Mouse (Mus musculus): Measurements from ENCODE around the gene Slco1a4. TPM values are rescaled to one million over a fixed set of nuclear protein-coding genes. Genes with fewer than 3 reads are reported as not detected.
"Not testable (repeated sequence)": the region's sequence is repeated elsewhere in the genome, so short reads cannot be mapped to it uniquely, and the experiment has no call there.

Gene Slco1a4
- total RNA-seq (2021): under 1 TPM; 0.42 to 0.49 TPM

DNA sequence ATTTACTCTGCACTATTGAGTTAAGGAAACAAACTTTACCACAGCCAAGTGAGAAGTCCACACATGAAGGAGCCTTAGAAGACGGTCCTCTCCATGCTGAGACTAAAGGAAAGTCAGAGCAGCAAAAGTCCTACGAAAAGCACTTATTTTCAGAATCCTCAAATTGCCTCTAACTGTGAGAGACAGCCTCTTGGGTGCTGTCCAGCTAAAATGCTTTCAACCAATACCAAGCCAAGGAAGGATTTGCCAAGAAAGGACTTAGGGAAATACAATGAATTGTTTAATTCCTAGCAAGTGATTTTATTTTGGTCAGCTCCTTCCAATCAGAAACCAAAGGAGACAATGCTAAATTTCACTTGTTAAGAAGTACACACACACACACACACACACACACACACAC is at the start of gene Slco1a4:
Gene Slco1a4 (minus strand): TSS at position 115 of the 400 bp plus-strand sequence.
- intact Hi-C loops (cut with DNase I): no loop called here
- DNase-seq (ENCODE audit: low spot score): no peak

DNA sequence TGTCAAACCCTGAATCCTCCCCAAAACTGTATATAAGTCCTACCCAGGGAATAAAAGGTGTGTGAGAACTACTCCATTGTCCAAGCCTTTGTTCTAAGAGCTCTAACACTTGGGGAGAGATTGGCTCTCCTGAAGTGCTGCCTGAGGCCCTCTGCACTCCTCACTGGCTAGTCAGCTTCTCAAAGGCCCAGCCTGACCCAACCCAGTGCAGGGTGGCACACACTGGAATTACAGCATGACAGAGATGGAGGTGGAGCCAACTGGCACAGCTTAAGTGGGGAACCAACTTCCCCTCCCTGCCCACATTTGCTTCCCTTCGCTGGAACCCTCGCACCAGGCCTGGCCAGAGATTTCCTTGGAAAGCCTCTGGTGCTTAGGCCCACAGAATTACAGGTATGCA is 42.2 kb upstream of the Slco1a4 start:
- DNase-seq (ENCODE audit: low spot score): no peak
- intact Hi-C loops (cut with DNase I): no loop called here

DNA sequence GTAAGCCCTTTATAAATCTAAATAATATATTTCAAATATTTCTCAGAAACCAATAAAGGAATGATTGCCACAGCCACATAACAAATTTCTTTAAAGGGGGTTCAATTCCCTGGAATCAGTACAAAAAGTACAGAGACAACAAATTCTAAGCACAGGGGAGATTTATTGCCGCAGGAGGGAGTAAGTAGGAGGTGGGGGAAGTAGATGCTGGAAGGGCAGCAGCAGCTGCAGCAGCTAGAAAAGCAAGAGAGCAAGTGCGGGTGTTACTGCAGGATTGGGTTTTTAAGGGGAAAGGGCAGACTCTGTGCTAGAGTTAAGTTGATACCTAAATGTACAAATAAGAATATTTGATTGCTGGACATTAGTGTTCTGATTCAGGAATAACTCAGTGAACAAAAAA is 33.7 kb upstream of the Slco1a4 start:
- intact Hi-C loops (cut with DNase I): no loop called here
- no peak for DNase-seq (ENCODE audit: low spot score)

DNA sequence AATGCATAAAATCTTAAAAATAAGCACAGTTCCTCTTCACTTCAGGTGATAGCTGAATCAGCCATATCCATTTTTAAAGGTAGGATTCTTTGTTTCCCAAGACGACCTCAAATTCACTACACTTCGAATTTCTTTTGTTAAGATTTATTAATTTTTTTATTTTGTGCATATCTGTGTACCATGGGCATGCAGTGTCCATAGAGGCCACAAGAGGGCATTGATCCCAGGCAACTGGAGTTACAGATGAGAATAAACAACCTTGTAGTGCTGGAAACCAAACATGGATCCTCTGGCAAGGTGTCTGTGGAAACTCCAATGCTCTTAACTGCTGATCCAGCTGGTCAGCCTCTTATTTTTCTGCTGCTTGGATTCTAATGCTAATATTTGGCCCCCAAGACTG is 32.2 kb upstream of the Slco1a4 start:
- no peak for DNase-seq (ENCODE audit: low spot score)
- intact Hi-C loops (cut with DNase I): no loop called here

DNA sequence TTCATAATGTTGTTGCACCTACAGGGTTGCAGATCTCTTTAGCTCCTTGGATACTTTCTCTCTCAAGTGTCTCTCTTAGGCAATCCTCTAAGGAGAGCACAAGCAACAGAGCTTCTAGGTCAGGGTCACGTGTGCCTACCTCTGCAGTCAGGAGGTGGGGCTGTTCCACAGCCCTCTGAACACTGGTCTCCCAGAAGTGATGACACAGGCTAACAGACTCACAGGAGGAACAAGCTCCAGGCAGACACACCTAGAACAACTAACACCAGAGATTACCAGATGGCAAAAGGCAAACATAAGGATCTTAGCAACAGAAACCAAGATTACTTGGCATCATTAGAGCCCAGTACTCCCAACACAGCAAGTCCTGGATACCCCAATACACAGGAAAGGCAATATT is 26.6 kb upstream of the Slco1a4 start:
- intact Hi-C loops (cut with DNase I): no loop called here
- DNase-seq (ENCODE audit: low spot score): no peak

DNA sequence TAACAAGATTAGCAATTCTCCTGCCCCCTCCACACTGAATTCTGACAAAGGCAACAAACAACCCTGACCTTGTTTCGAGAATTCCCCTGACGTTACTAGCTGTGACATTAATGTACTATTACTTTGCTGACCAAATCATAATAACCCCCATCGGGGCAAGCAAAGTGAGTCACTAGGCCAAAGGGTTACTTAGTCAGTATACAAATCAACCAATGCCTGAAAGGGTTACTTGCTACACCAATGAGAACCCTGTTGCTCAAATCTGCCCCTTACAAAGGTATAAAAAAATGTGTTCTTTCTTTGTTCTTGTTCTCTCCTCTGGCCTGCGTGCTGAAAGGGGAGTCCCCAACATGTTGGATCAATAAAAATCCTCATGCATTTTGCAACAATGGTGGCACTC is 19.7 kb upstream of the Slco1a4 start:
- intact Hi-C loops (cut with DNase I); DNase-seq (ENCODE audit: low spot score): not testable (repeated sequence)

DNA sequence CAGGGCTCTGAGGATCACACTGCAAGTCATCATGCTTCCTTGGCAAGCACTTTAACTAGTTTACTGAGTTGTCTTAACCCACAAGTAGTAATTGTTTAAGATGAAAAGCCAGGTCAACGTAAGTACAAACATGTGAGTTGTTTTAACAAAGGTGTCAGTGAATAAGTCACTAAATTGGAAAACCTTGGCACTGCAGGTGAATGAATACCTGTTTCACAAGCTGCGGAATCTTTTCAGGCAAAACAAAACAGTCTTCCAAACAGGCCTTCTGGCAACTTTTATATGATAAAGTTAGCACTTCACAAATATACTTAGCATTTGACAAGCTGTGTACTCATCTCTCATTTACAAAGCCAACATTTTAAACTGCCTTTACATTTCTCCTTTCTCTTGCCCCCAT is 15.7 kb upstream of the Slco1a4 start:
- intact Hi-C loops (cut with DNase I): no loop called here

DNA sequence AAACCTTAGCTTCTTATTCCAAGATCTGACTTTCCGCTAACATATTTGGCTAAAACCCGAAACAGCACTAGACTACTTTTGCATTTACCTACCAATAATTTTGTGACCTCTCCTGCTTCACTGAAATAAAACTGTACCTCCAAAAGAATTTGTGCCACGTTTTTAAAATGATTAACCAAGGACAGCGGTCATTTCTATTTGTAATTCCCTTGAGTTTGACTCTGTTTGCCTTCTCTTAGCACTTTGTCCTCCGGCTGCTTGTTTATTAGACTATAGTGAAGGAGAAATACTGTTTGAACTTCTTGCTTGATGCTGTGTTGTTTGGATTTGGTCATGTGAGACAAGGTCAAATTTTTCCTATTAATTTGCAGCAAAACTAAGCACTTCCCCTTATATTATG is 12.7 kb upstream of the Slco1a4 start:
- intact Hi-C loops (cut with DNase I): no loop called here
- DNase-seq (ENCODE audit: low spot score): no peak

More for the DNA sequence above, 15.7 kb upstream of the Slco1a4 start:
- DNase-seq (ENCODE audit: low spot score): no peak

DNA sequence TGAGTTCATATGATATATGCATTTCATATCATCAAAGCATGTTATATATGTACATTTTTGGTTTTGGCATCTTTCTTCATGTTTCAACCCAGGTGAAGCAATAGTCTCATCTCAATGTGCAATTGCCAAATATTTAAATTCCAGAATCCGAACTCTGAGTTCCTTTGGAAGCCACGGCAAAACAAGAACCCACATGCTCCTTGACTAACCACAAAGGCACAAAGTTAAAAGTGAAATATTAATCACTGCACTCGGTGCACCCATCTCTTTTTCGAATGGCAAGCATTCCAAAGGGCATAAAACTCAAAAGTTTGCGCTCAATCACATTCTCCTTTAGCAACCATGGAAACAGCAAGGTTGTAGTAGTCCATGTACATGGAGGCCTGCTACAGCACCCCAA is 10.0 kb upstream of the Slco1a4 start:
- intact Hi-C loops (cut with DNase I): no loop called here
- no peak for DNase-seq (ENCODE audit: low spot score)

DNA sequence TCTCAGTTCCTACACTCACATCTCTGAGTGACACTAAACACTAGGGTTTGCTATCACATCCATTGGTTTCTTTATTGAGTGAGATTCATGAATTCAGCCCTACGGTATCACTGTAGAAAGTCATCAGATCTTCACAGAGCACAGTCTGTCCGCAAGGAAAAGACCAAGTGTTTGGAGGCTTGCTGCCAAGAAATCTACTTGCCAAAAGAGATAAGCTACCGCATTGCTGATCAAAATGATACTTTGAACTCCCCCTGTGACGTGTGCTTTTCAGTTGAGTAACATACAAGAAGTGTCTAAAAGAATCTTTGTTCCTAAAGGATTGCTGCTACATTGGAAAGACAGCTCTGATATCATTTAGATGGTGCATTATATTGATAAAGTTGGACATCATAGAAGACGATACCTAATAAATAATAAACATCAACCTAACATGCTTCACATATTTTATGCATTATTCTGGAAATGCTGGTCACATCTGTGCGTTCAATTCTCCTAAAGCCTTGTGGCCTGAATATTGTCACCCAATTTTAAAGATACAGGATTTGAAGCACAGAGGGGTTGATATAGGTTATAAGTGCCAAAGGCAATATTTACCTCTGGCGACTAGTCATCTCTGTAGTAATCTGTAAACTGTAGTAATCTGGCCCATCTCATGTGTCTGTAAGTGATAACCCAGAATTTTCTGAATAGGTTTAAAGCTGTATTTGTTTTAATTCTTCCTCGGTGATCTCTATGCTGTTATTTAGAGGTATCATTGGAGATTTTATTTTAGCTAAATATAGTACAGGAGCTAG is 1.9 kb upstream of the Slco1a4 start:
- intact Hi-C loops (cut with DNase I): no loop called here

DNA sequence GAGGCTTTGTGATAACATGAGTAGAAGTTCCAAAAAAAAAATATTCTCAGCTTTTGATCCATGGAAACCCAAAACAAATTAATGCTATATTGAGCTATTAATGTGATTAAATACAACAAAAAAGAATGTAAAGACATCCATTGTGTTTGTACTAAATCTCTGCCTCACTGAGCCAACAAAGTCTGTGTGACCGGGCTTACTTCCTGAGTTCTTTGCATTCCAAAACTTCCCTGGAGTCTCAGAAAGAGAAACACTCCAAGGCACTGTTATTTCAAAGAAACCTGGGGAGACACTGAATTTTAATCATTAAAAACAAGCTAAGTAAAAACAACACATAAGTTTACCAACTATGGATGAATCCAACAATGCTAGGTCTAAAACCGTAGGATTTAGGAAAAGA is 2.4 kb downstream of the Slco1a4 start:
- no peak for DNase-seq (ENCODE audit: low spot score)
- intact Hi-C loops (cut with DNase I): no loop called here

More for the DNA sequence above, 1.9 kb upstream of the Slco1a4 start:
- no peak for DNase-seq (ENCODE audit: low spot score)

DNA sequence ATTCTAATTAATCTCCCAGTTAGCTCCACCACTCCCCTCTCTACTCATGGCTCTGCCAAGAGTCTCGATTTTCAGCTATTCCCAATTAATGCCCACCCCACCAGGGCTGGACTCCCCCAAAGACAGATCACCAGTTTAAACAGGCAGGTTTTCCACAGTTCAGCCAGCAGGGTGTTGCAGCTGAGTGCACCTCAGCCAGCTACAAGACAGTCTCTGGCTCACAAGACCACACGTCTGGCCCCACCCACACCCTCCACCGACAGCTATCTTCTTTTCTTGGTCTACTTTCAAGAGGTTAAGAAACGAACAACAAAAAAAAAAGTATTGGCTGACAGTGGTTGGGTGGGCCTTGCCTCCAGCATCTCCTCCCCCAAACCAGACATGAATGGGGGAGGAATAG is 6.9 kb downstream of the Slco1a4 start:
- intact Hi-C loops (cut with DNase I): no loop called here
- DNase-seq (ENCODE audit: low spot score): no peak

DNA sequence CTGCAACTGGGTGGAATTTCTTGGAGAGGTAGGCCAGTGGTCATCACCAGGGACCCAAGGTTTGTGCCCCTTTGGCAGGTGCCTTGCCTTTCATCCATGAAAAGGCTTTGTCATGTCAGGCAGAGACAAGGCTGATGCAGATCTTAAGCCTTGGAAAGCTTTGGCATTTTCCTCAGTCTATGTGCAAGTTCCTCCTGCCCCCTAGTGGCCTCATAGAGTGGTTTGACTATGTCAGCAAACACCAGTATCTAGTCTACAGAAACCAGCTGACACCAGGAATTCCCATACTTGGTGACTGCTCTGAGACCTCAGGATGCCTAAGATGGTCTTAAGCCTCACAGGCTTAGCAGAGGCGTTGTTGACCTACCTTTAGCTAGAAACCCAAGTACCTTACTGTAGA is 58.2 kb downstream of the Slco1a4 start:
- intact Hi-C loops (cut with DNase I): no loop called here
- DNase-seq (ENCODE audit: low spot score): no peak

DNA sequence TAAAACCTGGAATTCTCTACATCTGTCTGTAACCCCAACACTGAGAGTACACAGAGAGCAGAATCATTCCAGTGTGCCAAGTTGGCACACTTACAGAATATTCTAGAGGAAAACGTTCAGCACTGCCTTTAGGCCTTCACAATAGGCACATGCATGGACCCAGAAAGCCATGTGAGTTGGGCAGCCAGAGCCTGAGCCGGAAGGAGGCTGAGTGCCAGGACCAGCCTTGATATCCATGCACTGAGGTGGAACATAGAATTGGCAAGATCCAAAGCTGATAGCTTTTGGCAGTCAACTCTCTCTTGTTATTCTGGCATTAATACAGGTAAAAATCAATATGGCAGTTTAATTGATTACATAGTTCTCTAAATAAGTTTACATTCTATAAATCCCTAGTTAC is 81.5 kb downstream of the Slco1a4 start:
- intact Hi-C loops (cut with DNase I): no loop called here
- DNase-seq (ENCODE audit: low spot score): no peak

DNA sequence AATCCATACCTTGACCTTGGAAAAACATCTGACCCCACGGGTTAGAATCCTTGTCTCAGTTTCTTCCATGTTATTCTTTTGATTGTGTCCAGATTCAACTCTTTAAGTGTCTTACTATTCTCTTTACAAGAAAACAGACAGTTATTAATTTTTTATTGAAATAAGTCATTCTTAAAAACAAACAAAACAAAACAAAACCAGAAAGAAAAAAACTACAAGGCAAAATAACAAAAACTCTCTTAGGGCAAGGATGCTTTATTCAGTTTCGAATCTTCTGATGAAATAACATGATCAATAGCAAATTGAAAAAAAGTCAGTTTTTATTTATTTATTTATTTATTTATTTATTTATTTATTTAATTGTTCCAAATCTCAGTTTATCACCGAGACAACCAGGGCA is 82.3 kb downstream of the Slco1a4 start, which contains the start of gene Gm5724:
Gene Gm5724 (minus strand): TSS at position 101 of the 400 bp plus-strand sequence.
- DNase-seq (ENCODE audit: low spot score): no peak
- intact Hi-C loops (cut with DNase I): no loop called here

Other genes starting within 250 kb of the Slco1a4 start
- gene Slco1b2, start 226.7 kb downstream of the Slco1a4 start, total RNA-seq (2021): not detected
- gene Gm5724, start 82.4 kb downstream of the Slco1a4 start, total RNA-seq (2021): not detected
- not detected for gene Slco1a1, start 90.8 kb upstream of the Slco1a4 start, total RNA-seq (2021)
- not detected for gene Gm6614, start 155.2 kb upstream of the Slco1a4 start, total RNA-seq (2021)